Mouse (Mus musculus) mesoderm, embryonic 11.5 days (tissue): ENCODE results near the gene Lrpprc.
"Not testable (repeated sequence)": the region's sequence is repeated elsewhere in the genome, so short reads cannot be mapped to it uniquely, and the experiment has no call there.

Experiments
- DNase-seq: peaks from one replicate; pipeline ENCODE4 v3.0.0-alpha.2; 2012; ENCODE audit warnings: low read depth, low spot score

Gene Lrpprc

GRCm38 (mm10) chr17:84790447-84791098 lies at the start of gene Lrpprc:
TSS of gene Lrpprc (minus strand) at chr17:84790789.
- peak; percentile 96 for DNase-seq

GRCm38 (mm10) chr17:84837780-84838179 lies 47.2 kb upstream of the Lrpprc start:
- DNase-seq = peak; percentile 80

- no peak for DNase-seq
Measured at GRCm38 (mm10) chr17:84835249-84835648, 44.7 kb upstream of the Lrpprc start.

GRCm38 (mm10) chr17:84832346-84832745 lies 41.8 kb upstream of the Lrpprc start:
- DNase-seq = peak; percentile 16

GRCm38 (mm10) chr17:84828301-84828700 lies 37.7 kb upstream of the Lrpprc start:
- no peak for DNase-seq

GRCm38 (mm10) chr17:84820603-84821002 lies 30.0 kb upstream of the Lrpprc start:
- DNase-seq = peak; percentile 64

- DNase-seq = no peak
Measured at GRCm38 (mm10) chr17:84818390-84818789, 27.8 kb upstream of the Lrpprc start.

GRCm38 (mm10) chr17:84816014-84816461 lies 25.4 kb upstream of the Lrpprc start:
- no peak for DNase-seq

- no peak for DNase-seq
Measured at GRCm38 (mm10) chr17:84814905-84815304, 24.3 kb upstream of the Lrpprc start.

GRCm38 (mm10) chr17:84814192-84814591 lies 23.6 kb upstream of the Lrpprc start:
- not testable (repeated sequence) for DNase-seq

- no peak for DNase-seq
Measured at GRCm38 (mm10) chr17:84792006-84792405, 1.4 kb upstream of the Lrpprc start.

GRCm38 (mm10) chr17:84791156-84791555 lies 567 bp upstream of the Lrpprc start:
- no peak for DNase-seq

GRCm38 (mm10) chr17:84790043-84790442 lies 546 bp downstream of the Lrpprc start:
- DNase-seq = peak; percentile 21

GRCm38 (mm10) chr17:84788376-84789125 lies 2.0 kb downstream of the Lrpprc start:
- DNase-seq = no peak

GRCm38 (mm10) chr17:84787477-84787876 lies 3.1 kb downstream of the Lrpprc start:
- DNase-seq = no peak

GRCm38 (mm10) chr17:84786911-84787310 lies 3.7 kb downstream of the Lrpprc start:
- no peak for DNase-seq

- no peak for DNase-seq
Measured at GRCm38 (mm10) chr17:84785176-84785575, 5.4 kb downstream of the Lrpprc start.

GRCm38 (mm10) chr17:84783491-84783890 lies 7.1 kb downstream of the Lrpprc start:
- no peak for DNase-seq

GRCm38 (mm10) chr17:84780321-84780720 lies 10.3 kb downstream of the Lrpprc start:
- no peak for DNase-seq

GRCm38 (mm10) chr17:84778477-84778978 lies 12.1 kb downstream of the Lrpprc start:
- no peak for DNase-seq

- DNase-seq = no peak
Measured at GRCm38 (mm10) chr17:84776362-84777000, 14.1 kb downstream of the Lrpprc start.

GRCm38 (mm10) chr17:84775291-84775690 lies 15.3 kb downstream of the Lrpprc start:
- DNase-seq = no peak
